13 mouse cellular contexts compared by ENCODE assay signal in genomic region chr3:89569058-89569457, GRCm38 (mm10). TPM values are rescaled to one million over a fixed set of nuclear protein-coding genes. Genes with fewer than 3 reads are reported as not detected.
"Had no signal": no experiment of that assay in that cellular context is flagged by ENCODE, and none has a peak within 500 bp of the region (broad histone marks: within the 10 kb centered on the region; RNA-seq: fewer than 3 reads in every experiment).

No protein-coding gene starts in this region.

- H3K27me3 ChIP-seq: kidney, embryonic 15.5 days; limb, embryonic 15.5 days; midbrain, embryonic 13.5 days had no signal

- DNase-seq: kidney, adult 2 months; kidney, postnatal 14 days; layer of hippocampus, postnatal 36 days; lung, adult 2 months; lung, postnatal 36 days; right cerebral cortex, adult 18-20 months had no signal

- H3K27ac ChIP-seq: kidney, embryonic 15.5 days; limb, embryonic 15.5 days; stomach, postnatal 0 days had no signal

- H3K9me3 ChIP-seq: kidney, embryonic 15.5 days; limb, embryonic 15.5 days; midbrain, embryonic 13.5 days had no signal

- H3K9ac ChIP-seq: kidney, embryonic 15.5 days; limb, embryonic 15.5 days; midbrain, embryonic 13.5 days had no signal

- H3K36me3 ChIP-seq: kidney, embryonic 15.5 days; limb, embryonic 15.5 days; midbrain, embryonic 13.5 days had no signal

- H3K4me1 ChIP-seq: limb, embryonic 15.5 days had no signal

- H3K4me3 ChIP-seq: kidney, embryonic 15.5 days; limb, embryonic 15.5 days; midbrain, embryonic 13.5 days had no signal

- ATAC-seq: intestine, embryonic 16.5 days; lung, postnatal 0 days; midbrain, embryonic 13.5 days had no signal

- H3K4me2 ChIP-seq: kidney, embryonic 15.5 days; limb, embryonic 15.5 days; midbrain, embryonic 13.5 days had no signal

RNA-seq across cellular contexts. Expression of gene Kcnn3, which starts 49.1 kb away (rescaled TPM):
- total RNA-seq: megakaryocyte progenitor cell, adult 5-6 weeks had no signal
